Mouse (Mus musculus): ENCODE measurements at regions not wholly inside any gene's neighbourhood (a gene's known extent, or its start where the extent isn't known, plus 50 kb on each side); places are given as distances from the start of the nearest gene placed in this dataset.

DNA sequence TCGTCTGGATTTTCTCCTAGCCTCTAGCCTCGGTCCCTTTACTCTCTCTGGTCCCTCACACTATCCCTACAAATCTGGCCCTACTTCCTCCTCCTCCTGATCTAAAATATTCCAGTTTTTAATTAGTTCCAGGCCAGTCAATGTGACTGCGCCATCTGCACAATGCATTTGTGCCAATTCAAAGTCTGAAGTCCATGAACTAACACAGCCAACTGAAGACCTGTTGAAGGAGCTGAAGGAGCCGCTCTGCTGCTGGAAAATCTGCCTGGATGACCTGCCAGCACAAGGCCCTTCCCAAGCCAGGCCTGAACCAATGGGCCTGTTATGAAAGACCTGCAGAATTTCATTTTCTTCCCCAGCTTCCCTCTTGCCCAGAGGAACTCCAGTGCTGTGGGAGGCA, 197.9 kb upstream of the Mctp2 start:
- DNase-seq, result no peak

DNA sequence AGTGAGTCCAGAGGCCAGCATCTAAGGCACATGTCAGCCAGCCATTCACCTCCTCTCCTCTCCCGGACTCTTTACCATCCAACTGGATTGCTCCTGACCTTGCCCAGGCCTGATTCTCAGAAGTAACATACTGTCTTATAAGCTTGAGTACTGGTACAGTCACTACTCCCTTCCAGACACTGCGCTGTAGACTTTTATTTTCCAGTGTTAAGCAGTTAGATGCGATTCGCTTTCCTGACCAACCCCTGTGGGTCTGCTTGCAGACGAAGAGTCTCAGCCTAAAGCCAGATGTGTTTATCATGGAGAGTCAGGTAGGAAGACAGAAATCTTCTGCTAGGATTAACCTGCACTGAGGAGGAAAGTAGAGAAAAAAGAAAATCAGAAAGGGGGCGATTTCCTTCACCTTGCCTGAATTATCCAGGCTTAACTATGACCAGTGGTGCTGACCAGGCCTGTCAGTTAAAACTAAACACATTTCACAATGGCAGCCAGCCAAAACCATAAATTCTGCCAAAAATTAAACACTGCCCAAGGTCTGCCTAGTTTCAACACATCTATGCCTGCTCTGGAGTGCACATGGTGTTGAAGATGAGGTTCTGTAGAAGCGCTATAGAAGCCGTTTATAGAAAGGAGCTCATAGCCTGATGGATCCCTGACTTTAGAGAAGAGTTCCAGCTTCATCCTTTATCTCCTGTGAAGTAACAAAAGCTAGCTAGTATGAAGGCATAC, 199.5 kb upstream of the Mctp2 start:
- DNase-seq, result no peak

DNA sequence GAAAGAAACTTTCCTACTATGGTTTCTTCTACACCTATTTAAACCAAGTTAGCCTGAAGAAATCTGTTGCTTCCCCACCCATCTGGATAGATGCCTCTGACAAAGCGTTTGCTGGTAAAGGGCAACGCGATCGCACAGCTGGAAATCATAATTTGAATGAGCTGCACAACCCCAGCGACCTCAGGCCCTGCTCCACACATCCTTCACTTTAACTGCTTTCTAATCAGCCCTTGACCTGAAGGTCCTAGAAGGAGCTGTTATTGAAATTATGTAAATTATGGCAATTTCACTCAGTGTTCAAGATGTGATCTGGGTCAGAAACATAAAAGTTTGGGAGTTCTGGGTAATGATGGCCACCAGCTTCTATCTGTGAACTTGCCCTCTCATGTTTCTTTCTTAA, 201.5 kb upstream of the Mctp2 start:
- DNase-seq, result no peak

DNA sequence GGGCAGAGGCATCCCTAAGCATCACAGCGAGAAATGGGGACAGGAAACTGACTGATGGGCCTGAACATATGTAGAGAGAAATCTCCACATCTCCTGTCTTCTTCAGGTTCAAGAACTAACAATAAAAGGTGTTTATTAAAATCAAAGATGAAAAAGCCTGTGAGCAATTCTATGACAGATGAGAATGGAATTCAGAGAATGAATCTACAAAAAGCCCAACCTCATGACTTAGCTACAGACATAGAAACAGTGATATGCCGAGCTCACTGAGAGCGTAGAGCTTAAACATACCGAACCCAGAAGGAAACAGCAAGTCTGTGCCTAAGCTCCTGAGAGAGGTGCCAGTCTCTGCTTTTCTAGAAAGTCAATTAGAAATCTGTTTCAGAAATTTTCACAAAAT, 203.7 kb upstream of the Mctp2 start:
- no peak for DNase-seq

DNA sequence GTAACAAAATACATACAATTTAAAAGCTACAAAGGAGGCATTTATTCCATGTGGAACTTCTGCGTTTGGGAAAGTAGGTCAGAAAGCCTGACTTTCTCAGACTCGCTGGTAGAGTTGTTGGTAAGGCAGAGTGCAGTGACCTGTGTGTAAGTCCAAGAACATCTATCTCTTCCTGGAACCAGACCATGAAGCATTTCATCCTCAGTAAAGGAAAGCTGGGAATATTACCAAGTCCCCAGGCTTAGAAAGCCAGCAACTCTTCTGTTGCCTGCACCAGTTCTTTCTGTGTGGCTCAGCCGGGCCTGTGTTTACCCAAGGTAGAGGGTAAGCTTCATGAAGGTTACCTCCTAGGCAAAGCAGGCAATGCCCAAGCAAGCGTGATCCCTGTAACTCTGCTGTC, 207.0 kb upstream of the Mctp2 start:
- DNase-seq, result no peak

DNA sequence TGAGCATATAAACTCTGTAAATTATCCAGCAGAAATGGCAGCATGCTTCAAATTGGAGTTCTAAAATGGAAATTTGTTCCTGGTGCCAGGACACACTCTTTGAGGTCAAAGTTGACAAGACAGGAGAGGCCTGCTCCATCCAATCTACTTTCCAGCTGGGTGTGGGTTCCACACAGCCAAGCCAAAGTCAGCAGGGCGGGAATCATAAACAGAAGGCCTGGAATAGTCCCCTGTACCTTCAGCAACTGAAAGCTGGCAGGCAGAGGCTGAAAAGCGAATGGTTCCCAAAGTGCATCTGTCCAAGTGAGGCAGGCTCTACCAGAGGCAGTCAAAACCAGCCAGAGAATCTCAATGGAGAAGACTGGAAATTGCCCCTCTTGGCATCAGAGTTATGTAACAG, 208.4 kb upstream of the Mctp2 start:
- DNase-seq, result no peak

DNA sequence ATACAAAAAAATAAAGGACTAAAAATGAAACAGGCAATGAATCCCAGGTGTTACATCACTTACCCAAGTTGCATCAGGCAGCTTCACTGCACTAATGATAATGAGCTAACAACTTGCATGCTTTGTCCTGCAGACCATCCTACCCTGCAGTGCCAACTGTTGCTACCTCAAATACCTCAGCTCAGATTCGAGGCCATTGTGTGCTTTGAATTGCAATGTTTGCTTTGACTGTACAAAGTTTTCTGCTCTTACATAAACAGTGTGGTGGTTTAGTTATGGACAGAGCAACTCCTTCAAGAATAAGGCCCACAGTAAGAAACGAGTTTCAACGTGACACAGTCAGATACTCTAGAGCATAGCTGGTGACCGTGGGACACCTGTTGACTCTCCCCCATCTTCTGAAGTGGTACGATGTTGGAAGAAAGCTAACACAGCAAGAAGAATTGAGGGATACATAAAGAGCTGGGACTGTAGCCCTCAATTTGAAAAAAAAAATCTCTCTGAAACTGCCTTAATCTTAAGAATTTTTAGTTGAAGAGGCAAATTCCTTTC, 212.1 kb upstream of the Mctp2 start:
- no peak for DNase-seq

DNA sequence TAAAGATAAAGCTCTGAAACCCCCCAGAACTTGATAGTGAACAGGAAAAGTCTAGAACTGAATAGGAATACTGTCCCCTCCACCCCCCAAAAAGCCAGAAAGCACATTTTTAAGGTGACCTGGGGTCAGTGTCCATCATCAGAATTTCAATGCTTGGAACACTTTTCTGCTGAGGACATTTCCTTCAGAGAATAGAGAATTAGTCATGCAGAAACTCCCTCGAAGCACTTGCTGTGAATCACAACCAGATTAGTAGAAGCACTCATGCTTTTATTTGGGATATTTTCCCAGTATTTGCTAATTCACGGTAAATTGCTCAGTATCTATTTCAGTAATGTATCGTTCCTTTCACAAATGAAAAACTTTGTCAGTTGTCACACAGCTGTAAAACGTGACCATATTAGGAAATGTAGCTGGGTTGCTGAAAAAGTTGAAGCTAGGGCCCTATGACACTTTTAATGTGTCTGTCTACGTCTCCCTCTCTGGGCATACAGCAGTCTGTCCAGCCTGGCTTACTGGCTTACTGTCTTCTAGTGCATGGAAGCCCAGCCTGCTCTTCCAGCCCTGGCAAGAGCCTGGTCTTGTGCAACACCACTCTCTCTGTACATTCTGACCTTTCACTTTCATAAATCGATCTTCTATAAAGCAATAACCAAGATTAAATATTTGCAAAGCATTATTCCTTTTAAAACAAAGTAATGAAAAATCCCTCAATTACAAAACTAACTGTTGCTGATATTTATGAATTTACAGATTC, 213.1 kb upstream of the Mctp2 start:
- DNase-seq, result no peak

DNA sequence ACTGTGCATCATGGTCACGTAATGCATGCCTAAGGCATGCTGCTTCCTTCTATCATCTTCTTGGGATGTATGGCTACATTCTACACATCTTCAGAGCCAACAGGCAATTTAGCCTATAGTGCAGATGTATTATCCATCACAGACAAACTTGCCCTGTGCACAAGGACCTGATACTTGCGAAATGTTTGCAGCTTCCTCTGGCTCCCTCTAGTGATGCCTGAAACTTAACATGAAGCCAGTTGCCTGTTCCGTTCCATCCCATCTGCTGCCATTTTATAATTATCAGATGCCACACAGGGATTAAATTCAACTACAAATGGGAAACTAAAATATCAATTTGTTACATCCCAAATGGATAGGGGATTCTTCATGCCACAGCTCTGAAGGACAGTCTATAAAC, 222.5 kb upstream of the Mctp2 start:
- DNase-seq, result no peak

DNA sequence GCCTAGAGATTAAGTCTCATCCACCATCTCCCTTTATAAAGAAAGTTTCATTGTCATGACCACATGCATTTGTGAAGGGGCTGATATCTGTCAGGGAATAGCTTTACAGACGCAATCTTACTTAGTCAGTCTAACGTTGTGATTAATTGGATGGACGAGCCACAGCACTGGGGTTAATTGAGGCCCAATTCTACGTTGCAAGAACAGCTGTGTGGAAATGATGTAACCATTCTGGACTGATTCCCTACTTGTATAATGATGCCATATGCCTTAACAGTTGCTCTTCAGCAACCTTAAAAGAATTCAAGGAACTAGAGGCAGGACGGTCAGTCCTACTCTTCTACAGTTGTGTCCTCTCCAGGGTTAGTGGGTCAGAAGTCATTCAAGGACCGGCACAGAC, 231.9 kb upstream of the Mctp2 start:
- no peak for DNase-seq

DNA sequence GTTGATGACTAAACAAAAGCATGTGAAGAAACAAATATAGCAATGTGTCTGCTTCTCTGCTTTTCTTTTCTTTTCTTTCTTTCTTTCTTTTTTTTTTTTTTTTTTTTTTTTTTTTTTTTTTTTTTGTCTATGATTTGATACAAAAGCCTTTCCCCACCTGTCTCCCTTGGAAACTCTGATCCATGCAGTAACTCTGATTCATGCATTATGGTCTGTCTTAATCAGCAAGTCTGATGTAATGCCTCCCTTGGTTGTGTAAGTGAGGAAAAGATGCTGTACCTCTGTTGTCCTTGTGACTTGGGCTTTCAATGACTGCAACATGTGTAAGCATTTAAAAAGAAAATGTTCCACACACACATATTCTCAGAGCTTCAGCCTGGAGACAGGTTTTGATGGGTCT, 233.5 kb upstream of the Mctp2 start:
- DNase-seq, result no peak

DNA sequence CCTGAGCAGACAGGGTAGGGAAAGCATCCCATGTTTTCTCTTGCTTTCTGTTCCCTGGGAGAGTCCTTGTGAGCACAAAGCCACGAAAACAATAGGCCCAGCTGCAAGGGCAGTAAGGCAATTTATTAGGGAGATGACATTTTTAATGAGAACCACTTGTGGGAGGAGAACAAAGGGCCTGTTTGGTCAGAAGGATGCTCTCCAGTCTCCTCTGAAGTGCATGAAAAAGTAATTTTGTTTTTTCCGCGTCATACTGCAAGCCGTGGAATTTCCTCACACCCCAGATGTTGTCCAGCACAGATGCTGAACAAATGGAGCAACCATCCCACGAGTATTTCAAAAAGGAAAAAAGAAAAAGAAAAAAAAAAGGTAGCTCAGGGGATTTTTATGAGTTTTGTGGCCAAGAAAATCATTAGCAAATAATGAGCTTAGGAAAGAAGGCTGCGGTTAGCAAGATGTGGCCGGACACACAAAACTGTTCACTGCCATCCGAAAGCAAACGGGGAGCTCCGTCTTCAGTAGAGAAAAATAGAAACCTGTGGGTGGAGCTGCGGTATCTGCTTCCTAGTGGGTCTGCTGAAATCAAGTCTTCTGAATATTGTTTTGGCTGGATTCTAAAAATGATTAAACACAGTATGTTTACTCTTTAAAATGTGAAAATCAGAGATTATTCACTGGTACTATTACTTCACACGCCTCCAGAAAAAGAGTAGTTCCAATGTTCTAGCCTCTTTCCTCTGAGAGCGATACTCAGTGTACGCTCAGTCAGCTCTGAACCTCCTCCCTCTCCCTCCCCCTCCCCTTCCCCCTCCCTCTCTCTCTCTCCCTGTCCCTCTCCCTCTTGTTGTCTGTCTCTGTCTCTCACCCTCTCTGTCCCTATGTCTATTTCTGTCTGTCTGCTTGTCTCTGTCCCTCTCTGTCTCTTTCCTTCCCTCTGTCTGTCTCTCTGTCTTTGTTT, 235.4 kb upstream of the Mctp2 start:
- DNase-seq, result peak; percentile 18

DNA sequence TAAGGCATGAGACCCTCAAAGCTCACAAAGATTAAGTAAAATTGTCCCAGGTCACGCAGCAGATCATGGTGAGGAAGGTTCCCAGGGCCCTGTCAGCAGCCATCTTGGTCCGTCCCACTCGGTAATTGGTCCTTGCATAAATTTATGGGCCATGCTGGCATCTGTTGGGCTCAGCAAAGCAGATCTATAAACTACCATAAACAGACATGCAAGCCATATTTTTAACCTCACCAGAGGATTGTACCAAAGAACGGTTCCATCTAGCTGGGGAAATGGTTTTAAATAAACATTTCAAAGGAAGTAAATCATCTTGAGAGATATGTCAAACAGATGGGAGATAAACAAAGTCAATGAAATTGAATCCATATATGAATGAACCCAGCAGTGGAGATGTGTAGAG, 237.1 kb upstream of the Mctp2 start:
- DNase-seq, result no peak

DNA sequence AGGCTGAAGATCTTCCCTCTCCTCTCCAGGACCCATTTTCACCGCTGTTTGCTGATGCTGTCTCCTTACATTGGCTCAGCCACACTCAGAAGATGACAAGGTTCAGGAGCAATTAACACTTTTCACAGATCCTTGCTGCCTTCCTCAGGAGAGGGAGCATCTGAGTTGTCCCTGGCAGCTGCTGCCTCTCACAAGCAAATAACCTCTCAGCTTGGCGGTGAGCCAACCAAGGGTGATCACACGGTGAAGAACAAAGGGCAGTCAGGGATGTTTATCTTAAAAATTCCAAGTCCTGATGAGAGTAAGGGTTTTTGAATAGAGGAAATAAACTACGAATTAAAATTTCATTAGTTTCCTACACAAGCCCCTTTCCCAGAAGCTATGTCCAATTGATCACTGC, 237.5 kb upstream of the Mctp2 start:
- no peak for DNase-seq

DNA sequence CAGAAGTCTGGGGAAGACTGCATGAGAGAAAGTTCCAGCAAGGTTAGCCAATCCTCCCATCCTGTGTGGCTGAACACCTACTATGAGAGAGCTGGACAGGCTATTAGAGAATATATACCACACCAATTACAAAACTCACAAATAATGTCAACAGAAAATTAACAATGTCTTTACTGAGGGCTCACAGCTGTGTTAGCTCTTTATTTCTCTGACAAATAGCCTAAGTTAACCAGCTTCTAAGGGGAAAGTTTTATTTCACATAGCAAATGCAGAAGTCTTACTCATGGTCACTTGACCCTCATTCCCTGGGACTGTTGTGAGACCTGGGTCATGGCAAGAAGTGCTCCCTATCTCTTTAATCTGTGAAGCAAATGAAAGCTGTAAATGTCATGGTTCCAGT, 261.0 kb upstream of the Mctp2 start:
- DNase-seq, result no peak

DNA sequence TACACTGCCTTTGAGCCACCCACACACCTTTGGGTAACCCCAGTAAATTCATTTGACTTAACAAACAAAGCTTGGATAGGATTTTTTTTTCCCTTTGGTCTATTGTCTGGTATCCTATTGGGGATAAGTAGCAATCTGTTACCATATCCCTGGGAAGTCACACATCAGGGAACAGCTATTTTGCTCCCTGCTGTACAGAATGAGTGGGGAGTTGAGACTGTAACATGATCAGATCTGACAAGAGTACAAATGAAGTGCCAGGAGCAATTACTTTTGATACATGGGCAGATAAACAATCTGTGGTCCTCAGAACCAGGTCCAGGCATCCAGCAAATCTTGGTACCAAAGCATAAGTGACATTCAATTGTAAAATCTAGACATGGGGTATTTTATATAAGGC, 262.8 kb upstream of the Mctp2 start:
- no peak for DNase-seq

DNA sequence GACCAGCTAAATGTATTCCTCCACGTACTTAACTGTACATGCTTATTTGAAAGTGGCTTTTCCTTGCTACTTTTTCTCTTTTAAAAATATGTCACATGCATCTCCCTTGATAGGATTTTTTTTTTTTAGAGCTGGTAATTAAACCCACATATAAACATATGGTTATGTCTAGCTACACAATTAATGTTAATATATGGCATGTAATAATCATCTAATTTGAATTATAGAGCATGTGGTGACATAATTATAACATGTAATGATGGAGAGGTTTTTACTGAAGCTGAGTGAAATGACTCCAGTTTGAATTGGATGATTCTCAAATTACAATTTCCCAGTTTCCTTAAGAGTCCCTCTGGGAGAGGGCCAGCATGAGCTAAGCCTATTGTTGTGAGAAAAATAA, 267.9 kb upstream of the Mctp2 start:
- no peak for DNase-seq

DNA sequence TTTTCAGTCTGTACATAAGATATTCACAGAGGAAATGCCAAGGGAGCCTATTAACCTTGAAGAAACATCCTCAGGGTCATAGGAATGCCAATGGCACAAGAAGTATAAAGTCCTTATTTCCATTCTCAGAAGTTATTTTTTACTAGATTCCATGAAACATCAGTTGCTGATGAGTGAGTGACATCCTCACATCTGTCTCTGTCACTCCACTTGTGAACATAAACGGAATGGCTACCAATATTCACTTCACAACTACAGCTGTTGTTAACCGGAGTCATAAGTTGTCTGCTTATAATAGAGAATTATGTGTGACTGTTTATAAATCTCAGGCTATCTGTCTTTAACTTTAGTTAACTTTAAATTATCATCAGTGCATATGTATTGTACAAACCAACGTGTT, 278.0 kb upstream of the Mctp2 start:
- no peak for DNase-seq

DNA sequence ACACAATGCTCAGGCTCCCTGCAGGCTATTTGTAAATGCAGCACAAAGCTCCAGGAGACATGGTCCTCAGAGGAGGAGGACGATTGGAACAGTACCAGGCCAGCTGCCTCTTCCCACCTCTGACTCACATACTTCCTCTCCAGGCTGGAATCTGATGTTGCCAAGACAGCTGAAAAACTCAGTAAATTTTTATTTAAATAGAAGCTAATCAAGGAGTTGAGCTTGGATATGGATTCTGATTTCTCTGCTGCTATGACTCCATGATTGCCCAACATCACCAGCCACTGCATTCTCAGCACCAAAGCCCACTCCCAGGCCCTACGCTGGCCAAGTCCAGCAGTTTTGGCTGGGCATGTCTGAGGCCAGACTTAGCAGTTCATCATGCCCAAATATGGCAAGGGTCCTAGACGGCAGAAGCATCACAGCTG, 282.8 kb upstream of the Mctp2 start:
- peak; percentile 15 for DNase-seq

DNA sequence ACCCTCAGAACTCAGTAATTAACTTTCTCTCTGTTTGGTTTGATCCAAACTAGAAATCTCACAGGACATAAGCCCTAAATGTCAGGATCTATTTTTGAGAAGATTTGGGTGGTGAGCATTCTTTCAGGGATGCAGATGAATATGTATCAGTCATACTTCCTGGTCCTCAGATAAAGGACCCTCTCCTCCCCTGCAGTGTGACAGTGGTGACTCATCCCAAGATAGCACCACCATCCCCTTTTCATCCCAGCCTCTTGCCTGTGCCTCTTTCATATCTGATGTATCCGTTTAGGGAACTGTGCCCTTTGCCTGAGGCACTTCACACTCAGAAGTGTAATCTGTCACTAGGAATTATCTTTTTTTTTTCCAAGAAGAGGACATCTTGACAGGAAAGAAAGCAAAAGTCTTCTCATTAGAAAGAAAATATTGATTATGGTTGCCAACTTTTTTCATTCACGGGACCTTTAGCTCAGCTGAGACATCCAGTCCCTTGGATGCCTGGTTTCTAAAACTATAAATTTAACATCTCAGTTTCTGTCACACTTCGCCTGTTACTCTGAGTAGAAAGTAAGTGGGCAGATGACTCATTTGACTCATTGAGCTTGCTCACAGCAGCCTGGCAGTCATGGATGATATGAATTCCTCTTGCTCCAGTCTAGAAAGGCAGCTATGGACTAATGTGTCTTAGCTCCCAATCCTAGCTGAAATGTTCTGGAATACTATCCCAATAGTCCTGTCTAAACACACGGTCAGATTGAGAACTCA, 284.1 kb upstream of the Mctp2 start:
- no peak for DNase-seq

DNA sequence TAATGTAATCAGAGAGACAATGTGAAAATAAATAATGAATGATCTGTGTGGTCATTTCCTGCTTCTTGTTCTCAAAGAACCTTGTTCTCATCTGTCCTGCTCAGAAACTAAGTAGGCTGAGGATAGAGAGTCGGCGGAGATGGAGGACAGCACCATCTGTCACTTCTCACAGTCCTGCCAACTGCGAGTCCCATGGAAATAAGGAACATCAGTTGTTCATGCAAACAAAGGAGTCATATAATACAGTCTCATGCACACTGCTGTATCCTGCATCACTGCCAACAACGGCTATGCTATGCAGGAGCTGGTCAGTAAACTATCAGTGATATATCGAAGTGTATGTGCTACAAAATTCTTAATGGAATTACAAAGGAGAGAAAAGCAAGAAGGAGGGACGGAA, 285.7 kb upstream of the Mctp2 start:
- peak; percentile 20 for DNase-seq

DNA sequence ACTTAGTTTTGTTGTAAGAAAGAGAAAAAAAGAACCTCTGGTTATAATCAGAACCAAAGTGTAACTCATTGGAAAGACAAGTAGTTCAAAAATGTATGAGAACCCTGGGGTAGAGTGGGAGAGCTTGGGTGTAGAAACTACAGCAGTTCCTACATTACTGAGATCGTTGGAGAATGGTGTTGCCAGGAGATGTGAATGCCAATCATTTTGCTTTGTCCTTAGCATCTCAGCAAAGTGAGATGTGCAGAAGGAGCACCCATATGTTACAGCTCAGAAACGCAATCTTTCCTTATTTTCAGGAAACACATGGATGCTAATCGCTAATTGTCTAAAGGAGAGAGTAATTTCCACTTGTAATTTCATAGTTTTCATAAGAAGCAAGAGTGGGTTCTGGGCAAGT, 286.2 kb upstream of the Mctp2 start:
- peak; percentile 45 for DNase-seq

DNA sequence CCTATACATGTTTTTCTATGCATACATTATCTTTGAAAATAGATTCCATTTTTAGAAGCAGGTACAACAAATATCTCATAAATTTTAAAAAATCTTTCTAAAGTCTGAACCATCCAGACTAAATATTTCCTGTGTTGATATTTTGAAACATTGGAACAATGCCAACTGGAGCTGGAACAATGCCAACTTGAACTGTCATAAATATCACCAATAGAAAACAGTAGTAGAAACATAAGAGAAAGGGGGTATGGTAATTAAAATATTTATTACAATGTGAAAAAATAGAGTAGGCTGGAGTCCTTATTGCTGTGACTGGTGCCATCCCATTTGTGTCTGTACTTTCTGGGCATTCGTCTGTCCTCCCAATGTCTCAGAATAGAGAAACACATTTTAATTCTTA, 286.9 kb upstream of the Mctp2 start:
- peak; percentile 4 for DNase-seq
